Mouse (Mus musculus) erythroblast, embryonic 14.5 days (primary cell): ENCODE results near the gene Mrps24. TPM values are rescaled to one million over a fixed set of nuclear protein-coding genes. Genes with fewer than 3 reads are reported as not detected.

ENCODE experiments used
- H3K27me3 ChIP-seq: 2 replicates; pipeline ENCODE4 v1.6.1; 2012; ENCODE audit warnings: inconsistent platforms; ENCODE audit not compliant: control insufficient read depth
- H3K36me3 ChIP-seq: 2 replicates; pipeline ENCODE4 v1.6.1; 2012; ENCODE audit warnings: mild to moderate bottlenecking, inconsistent platforms; ENCODE audit not compliant: control insufficient read depth
- H3K4me1 ChIP-seq: 2 replicates; pipeline ENCODE4 v1.6.1; 2012; ENCODE audit warnings: inconsistent platforms; ENCODE audit not compliant: control insufficient read depth
- H3K4me3 ChIP-seq: replicated peaks from 2 replicates; pipeline ENCODE3; 2012; ENCODE audit warnings: moderate library complexity, mild to moderate bottlenecking, inconsistent platforms
- H3K9me3 ChIP-seq: 2 replicates; pipeline ENCODE4 v1.6.1; 2012; ENCODE audit warnings: low read length, inconsistent platforms, mixed read lengths; ENCODE audit not compliant: control insufficient read depth
- GATA1 ChIP-seq: IDR thresholded peaks from 2 replicates; pipeline ENCODE4 v1.6.1; 2012; ENCODE audit warnings: low read length, inconsistent platforms, mixed read lengths
- TAL1 ChIP-seq: IDR thresholded peaks from 3 replicates; pipeline ENCODE4 v1.6.1; 2012; ENCODE audit warnings: low read length, inconsistent platforms, mixed read lengths
- polyA plus RNA-seq: library from polyadenylated mRNA; stranded (reverse); fragments of >175 nt; gene quantifications from 2 replicates; pipeline ENCODE4 v1.2.3, GENCODE M21; 2012

Mrps24 gene
- polyA plus RNA-seq, 1 experiment, result 10.8 TPM

GRCm38 (mm10) chr11:5691775-5692174 is 23.7 kb downstream of the Mrps24 start:
- H3K36me3 ChIP-seq, result no peaks in the 10 kb centered on the region
- H3K4me3 ChIP-seq, result no peak overlapping the region
- no peaks in the 10 kb centered on the region for H3K4me1 ChIP-seq
- H3K27me3 ChIP-seq, result no peaks in the 10 kb centered on the region
- TF ChIP-seq TAL1 (no peak), GATA1 (no peak)
- H3K9me3 ChIP-seq, result no peaks in the 10 kb centered on the region

GRCm38 (mm10) chr11:5684283-5684682 is 31.2 kb downstream of the Mrps24 start:
- no peak overlapping the region for H3K4me3 ChIP-seq
- H3K27me3 ChIP-seq, result no peaks in the 10 kb centered on the region
- H3K9me3 ChIP-seq, result no peaks in the 10 kb centered on the region
- H3K4me1 ChIP-seq, result no peaks in the 10 kb centered on the region
- no peak for TF ChIP-seq TAL1
- no peak for TF ChIP-seq GATA1
- H3K36me3 ChIP-seq, result no peaks in the 10 kb centered on the region

- TF ChIP-seq GATA1 (no peak), TAL1 (no peak)
- Histone ChIP-seq H3K27me3 (no peaks in the 10 kb centered on the region), H3K9me3 (no peaks in the 10 kb centered on the region), H3K4me3 (no peak overlapping the region), H3K4me1 (no peaks in the 10 kb centered on the region), H3K36me3 (no peaks in the 10 kb centered on the region)
Measured at GRCm38 (mm10) chr11:5682541-5682940, 32.9 kb downstream of the Mrps24 start.

Other genes starting within 250 kb of the Mrps24 start
- 0.70 and 1.1 TPM in 2 replicates for gene Xbp1, start 195.0 kb downstream of the Mrps24 start, polyA plus RNA-seq
- 0.18 and 0.27 TPM in 2 replicates for gene Ccdc117, start 173.5 kb downstream of the Mrps24 start, polyA plus RNA-seq
- gene Ankrd36, start 146.0 kb downstream of the Mrps24 start, polyA plus RNA-seq, result not detected in 2 replicates
- 0.40 and 0.51 TPM in 2 replicates for gene Urgcp, start 46.7 kb upstream of the Mrps24 start, polyA plus RNA-seq
- 5.7 and 5.8 TPM in 2 replicates for gene Dbnl, start 72.8 kb upstream of the Mrps24 start, polyA plus RNA-seq
- not detected in 2 replicates for gene Pgam2, start 88.1 kb upstream of the Mrps24 start, polyA plus RNA-seq
- gene Polm, start 122.3 kb upstream of the Mrps24 start, polyA plus RNA-seq, result 0.09 and 0.13 TPM in 2 replicates
- 0.02 TPM in 1 of 2 replicates, not detected in the other for gene Aebp1, start 146.3 kb upstream of the Mrps24 start, polyA plus RNA-seq
- 23.0 and 25.9 TPM in 2 replicates for gene Pold2, start 162.6 kb upstream of the Mrps24 start, polyA plus RNA-seq
- 0.56 and 0.86 TPM in 2 replicates for gene Myl7, start 183.1 kb upstream of the Mrps24 start, polyA plus RNA-seq
- not detected in 2 replicates for gene Gck, start 234.4 kb upstream of the Mrps24 start, polyA plus RNA-seq
- 0.60 and 1.2 TPM in 2 replicates for gene Ykt6, start 240.0 kb upstream of the Mrps24 start, polyA plus RNA-seq